Mouse (Mus musculus) thymus, postnatal 10 days (tissue): ENCODE results near the gene Slc25a22.
A peak's percentile ranks its signal among the peaks of the same experiment; 100 is the strongest.

ENCODE experiments used
- DNase-seq, 2 experiments: peaks; one replicate each; pipeline ENCODE4 v3.0.0; 2021; ENCODE audit warnings: low spot score in 2 of 2

The Slc25a22 gene

GRCm38 (mm10) chr7:141472226-141472625 lies 34.5 kb upstream of the Slc25a22 start:
- no peak for DNase-seq

GRCm38 (mm10) chr7:141471236-141471635 lies 33.5 kb upstream of the Slc25a22 start:
- no peak for DNase-seq

GRCm38 (mm10) chr7:141470637-141470944 lies 32.9 kb upstream of the Slc25a22 start:
- DNase-seq, result no peak

- DNase-seq, result no peak
Measured at GRCm38 (mm10) chr7:141469901-141470636, 32.4 kb upstream of the Slc25a22 start.

- DNase-seq, result no peak
Measured at GRCm38 (mm10) chr7:141469352-141469751, 31.7 kb upstream of the Slc25a22 start.

GRCm38 (mm10) chr7:141468522-141469211 lies 31.0 kb upstream of the Slc25a22 start:
- peak; percentile 42 to 57 for DNase-seq

GRCm38 (mm10) chr7:141468164-141468521 lies 30.5 kb upstream of the Slc25a22 start:
- no peak for DNase-seq

GRCm38 (mm10) chr7:141467230-141468030 lies 29.7 kb upstream of the Slc25a22 start, which contains the start of gene Cd151:
TSS of gene Cd151 (plus strand) at chr7:141467392.
- peak in 1 of 2 experiments; percentile 52 for DNase-seq

- DNase-seq, result no peak
Measured at GRCm38 (mm10) chr7:141466607-141467148, 29.0 kb upstream of the Slc25a22 start.

- no peak for DNase-seq
Measured at GRCm38 (mm10) chr7:141466045-141466394, 28.3 kb upstream of the Slc25a22 start.

- no peak for DNase-seq
Measured at GRCm38 (mm10) chr7:141465388-141466044, 27.8 kb upstream of the Slc25a22 start.

- peak in 1 of 2 experiments; percentile 45 for DNase-seq
Measured at GRCm38 (mm10) chr7:141464603-141465201, 27.0 kb upstream of the Slc25a22 start.

GRCm38 (mm10) chr7:141463824-141464602 lies 26.3 kb upstream of the Slc25a22 start:
- DNase-seq, result no peak

- DNase-seq, result no peak
Measured at GRCm38 (mm10) chr7:141462333-141462821, 24.7 kb upstream of the Slc25a22 start.

GRCm38 (mm10) chr7:141461521-141462332 lies 24.0 kb upstream of the Slc25a22 start:
- no peak for DNase-seq

- no peak for DNase-seq
Measured at GRCm38 (mm10) chr7:141460391-141461113, 22.9 kb upstream of the Slc25a22 start, which contains the start of gene Cracr2b. TSS of gene Cracr2b (plus strand) at chr7:141461094.

- no peak for DNase-seq
Measured at GRCm38 (mm10) chr7:141460001-141460390, 22.3 kb upstream of the Slc25a22 start.

- no peak for DNase-seq
Measured at GRCm38 (mm10) chr7:141459301-141459711, 21.6 kb upstream of the Slc25a22 start.

- DNase-seq, result no peak
Measured at GRCm38 (mm10) chr7:141458661-141459060, 21.0 kb upstream of the Slc25a22 start.
